Mouse (Mus musculus): ENCODE data around the gene Eloa. TPM values are rescaled to one million over a fixed set of nuclear protein-coding genes. Genes with fewer than 3 reads are reported as not detected.

Gene Eloa
- 55.2 and 58.2 TPM in 2 replicates for total RNA-seq (2015)
- total RNA-seq (2017) = 50.3 and 56.8 TPM in 2 replicates

DNA sequence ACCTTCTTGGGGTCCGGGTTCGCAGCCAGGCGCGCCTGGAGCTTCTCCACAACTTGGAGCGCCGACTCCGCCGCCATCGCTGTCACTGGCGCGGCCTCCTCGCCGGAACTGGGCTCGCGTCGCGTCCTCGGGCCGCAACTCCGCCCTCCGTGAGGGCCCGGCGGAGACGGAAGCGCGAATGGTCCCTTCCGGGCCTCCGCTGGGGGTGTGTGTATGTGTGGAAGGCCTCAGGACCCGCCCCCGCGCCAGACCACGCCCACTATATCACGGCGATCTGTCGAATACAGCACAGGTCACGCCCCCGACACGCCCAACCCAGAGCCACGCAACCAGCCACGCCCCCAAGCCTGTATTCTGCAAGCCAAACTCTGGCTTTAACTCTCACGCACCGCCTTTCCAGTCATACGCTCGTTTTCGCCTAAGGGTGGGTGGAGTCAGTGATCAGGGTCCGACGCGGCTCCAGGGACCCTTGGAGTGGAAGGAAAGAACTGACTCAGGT, at the start of gene Eloa:
TSS of gene Eloa (minus strand) at position 215 of the 499 bp plus-strand sequence.
- peak; percentile 99 for ATAC-seq (replicated peaks; ENCODE audit: poor library complexity)

- peak; percentile 73 for ATAC-seq (replicated peaks; ENCODE audit: poor library complexity)
These were observed 49.7 kb upstream of the Eloa start for GRCm38 (mm10) chr4:136071178-136071714.

DNA sequence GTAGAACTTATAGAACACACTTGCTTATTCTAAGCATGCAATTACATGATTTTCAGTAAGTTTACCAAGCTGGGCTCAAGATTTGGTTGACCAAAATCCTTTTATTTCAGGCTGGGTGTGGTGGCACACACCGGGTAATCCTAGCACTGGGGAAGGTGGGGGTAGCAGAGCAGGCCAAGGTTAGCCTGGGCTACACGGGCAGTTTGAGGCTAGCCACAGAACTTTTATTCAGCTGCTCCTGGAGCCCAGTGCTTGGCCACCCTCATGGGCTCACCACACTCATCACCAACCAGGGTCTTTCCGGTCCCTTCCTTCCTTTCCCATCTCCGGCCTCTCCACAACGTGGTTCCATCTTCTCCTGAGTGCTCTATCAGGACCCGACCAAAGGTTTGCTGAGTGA, 49.0 kb upstream of the Eloa start:
- ATAC-seq (replicated peaks; ENCODE audit: poor library complexity) = no peak

GRCm38 (mm10) chr4:136069954-136070353, 48.4 kb upstream of the Eloa start:
- peak; percentile 82 for ATAC-seq (replicated peaks; ENCODE audit: poor library complexity)

GRCm38 (mm10) chr4:136069313-136069712, 47.8 kb upstream of the Eloa start:
- peak; percentile 87 for ATAC-seq (replicated peaks; ENCODE audit: poor library complexity)

GRCm38 (mm10) chr4:136063143-136063542, 41.6 kb upstream of the Eloa start:
- no peak for ATAC-seq (replicated peaks; ENCODE audit: poor library complexity)

- ATAC-seq (replicated peaks; ENCODE audit: poor library complexity) = peak; percentile 79
These were observed 38.4 kb upstream of the Eloa start for GRCm38 (mm10) chr4:136059800-136060488.

- no peak for ATAC-seq (replicated peaks; ENCODE audit: poor library complexity)
These were observed 36.4 kb upstream of the Eloa start for GRCm38 (mm10) chr4:136057916-136058315.

GRCm38 (mm10) chr4:136056030-136056429, 34.5 kb upstream of the Eloa start:
- ATAC-seq (replicated peaks; ENCODE audit: poor library complexity) = peak; percentile 16; the same call in 1 of the 2 replicates

DNA sequence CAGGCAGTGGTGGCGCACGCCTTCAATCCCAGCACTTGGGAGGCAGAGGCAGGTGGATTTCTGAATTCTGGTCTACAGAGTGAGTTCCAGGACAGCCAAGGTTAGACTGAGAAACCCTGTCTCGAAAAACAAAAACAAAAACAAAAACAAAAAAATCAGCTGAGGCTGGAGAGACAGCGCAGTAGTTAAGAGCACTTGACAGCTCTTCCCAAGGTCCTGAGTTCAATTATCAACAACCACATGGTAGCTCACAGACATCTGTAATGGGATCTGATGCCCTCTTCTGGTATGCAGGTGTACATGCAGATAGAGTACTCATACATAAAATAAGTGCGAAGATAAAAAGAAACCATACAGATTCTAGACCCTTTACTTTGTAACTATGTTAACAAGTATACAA, 32.3 kb upstream of the Eloa start:
- no peak for ATAC-seq (replicated peaks; ENCODE audit: poor library complexity)

- peak; percentile 97 for ATAC-seq (replicated peaks; ENCODE audit: poor library complexity)
These were observed 31.7 kb upstream of the Eloa start, which contains the start of gene Rpl11 for GRCm38 (mm10) chr4:136053247-136053596. TSS of gene Rpl11 (minus strand) at chr4:136053428.

DNA sequence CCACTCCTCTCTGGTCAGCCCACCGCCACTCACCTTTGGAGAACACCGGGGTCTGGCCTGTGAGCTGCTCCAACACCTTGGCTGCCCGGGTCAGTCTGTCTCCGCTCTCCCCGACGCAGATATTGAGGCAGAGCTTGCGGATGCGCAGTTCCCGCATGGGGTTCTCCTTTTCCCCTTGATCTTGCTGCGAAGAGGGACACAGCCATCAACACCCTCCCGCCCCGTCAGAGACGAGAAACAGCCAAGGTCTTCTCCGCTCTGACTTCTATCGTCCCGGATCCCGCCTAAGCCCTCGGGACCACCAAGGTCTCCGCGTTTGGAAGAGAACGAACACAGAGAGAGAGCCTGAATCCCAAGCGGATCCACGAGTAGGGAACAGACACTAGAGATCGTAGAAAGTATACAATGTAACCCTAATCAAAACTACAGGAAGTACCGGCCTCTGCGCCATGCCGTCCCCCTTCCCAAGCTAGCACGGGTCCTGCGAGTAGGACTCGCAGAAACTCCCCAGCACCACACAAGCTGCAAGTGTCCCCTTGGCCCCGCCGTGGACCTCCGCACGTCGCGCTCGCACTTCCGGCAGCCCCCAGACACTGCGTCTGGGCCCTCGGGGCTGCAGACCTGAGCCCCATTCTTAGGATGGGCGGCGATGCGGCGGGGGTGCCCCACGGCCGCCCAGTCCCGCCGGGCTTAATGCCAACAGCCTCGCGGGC, 31.1 kb upstream of the Eloa start:
- peak; percentile 18 for ATAC-seq (replicated peaks; ENCODE audit: poor library complexity)

- ATAC-seq (replicated peaks; ENCODE audit: poor library complexity) = no peak
These were observed 30.5 kb upstream of the Eloa start for GRCm38 (mm10) chr4:136052060-136052459.

DNA sequence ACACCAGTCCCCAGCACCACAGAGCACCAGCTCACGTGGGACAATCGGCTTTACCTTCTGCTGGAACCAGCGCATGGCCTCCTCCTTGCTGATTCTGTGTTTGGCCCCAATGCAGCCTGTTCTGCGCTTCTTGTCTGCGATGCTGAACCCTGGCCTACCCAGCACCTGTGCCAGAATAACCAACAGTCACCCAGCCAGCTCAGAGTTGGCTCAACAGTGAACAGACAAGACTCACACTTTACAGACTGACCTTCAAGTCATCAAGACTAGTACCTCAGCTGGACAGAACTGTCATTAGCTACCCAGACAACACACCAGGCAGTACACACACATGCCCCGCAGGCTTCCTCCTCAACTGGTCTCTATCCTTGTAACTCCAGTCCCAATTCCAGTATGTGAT, 28.7 kb upstream of the Eloa start:
- ATAC-seq (replicated peaks; ENCODE audit: poor library complexity) = no peak

GRCm38 (mm10) chr4:136048291-136049032, 26.9 kb upstream of the Eloa start:
- ATAC-seq (replicated peaks; ENCODE audit: poor library complexity) = 0 out of 2 replicates have a peak, but pooled peaks have one; percentile 4

DNA sequence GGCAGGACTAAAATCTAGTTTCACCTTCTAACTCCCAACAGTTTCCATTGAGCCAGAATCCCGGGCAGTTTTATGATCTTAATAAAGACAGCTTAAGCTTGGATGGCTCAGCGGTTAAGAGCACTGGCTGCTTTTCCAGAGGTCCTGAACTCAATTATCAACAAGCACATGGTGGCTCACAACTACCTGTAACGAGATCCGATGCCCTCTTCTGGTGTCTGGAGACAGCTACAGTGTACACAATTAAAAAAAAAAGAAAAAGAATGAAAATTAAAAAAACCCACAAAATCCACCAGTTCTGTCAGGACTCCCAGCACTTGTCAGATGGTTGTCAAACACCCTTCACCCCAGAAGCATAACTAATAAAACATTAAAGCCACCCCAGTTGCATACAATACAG, 26.1 kb upstream of the Eloa start:
- ATAC-seq (replicated peaks; ENCODE audit: poor library complexity) = 0 out of 2 replicates have a peak, but pooled peaks have one; percentile 2

GRCm38 (mm10) chr4:136046888-136047287, 25.3 kb upstream of the Eloa start:
- no peak for ATAC-seq (replicated peaks; ENCODE audit: poor library complexity)

DNA sequence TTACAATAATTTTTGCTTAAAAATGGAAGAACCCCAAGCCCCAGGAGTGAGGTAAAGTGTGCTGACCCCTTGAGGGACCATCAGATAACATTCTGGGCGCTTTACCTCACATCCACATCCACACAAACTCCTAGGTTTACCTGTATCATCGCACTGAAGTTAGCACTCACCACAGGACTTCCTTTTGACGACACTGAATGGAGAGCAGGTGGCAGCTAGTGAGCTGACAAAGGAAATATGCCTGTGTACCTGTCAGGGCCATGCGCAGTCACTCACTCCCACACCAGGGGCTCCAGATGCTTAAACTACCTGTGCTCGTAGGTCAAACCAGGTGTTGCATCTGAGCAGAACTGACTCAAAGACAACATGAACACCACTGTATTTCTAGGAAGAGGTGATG, 23.5 kb upstream of the Eloa start:
- ATAC-seq (replicated peaks; ENCODE audit: poor library complexity) = no peak

DNA sequence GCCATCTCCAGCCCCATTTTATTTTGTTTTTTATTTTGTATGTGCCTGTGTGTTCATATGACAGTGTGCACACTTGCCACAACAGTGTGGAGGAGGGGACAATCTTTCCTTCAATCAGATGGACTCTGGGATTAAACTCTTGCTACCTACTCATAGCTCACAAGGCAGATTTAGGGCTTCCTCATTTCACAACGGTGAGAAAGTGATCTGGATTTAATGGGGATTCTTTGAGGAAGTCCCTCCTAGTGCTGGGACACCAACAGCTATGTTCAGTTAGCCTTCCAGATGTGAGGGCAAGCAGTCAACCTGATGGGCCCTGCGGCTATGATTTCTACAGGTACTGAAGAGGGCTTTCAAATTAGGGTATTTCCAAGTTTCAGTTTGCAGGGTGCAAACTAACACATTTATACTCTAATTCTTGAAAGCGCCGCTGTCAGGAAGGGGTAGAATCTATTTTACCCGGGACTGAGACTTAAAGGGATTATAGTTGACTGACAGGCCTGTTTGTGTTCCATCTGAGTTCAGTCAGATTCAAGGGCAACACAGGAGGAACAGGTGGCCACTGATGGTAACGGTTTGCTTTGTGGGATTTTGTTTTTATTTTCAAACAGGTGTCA, 22.3 kb upstream of the Eloa start:
- 0 out of 2 replicates have a peak, but pooled peaks have one; percentile 18 for ATAC-seq (replicated peaks; ENCODE audit: poor library complexity)

- peak; percentile 56 for ATAC-seq (replicated peaks; ENCODE audit: poor library complexity)
These were observed 13.5 kb upstream of the Eloa start for GRCm38 (mm10) chr4:136035078-136035477.

DNA sequence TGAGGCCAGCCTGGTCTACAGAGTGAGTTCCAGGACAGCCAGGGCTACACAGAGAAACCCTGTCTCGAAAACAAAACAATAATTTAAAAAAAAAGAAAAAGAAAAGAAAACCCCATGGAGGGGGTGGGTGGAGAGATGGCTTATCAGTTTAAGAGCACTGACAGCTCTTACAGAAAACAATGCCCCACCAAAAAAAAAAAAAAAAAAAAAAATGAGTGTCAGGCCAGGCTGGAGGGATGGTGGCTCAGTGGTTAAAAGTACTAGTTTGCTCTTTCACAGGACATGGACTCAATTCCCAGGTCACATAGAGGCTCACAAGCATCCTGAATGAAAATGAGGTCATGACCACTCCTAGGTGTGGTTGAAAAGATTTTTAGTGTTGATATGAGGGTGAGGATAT, 11.7 kb upstream of the Eloa start:
- ATAC-seq (replicated peaks; ENCODE audit: poor library complexity) = no peak
